Mouse (Mus musculus) bone marrow macrophage, adult 2 months (primary cell): ENCODE measurements around the gene Ube4b.

Experiments
- CTCF ChIP-seq: IDR thresholded peaks from 2 replicates; pipeline ENCODE4 v1.5.1; 2012; ENCODE audit warnings: low read depth, mild to moderate bottlenecking, low read length, moderate library complexity
- POLR2A ChIP-seq: IDR thresholded peaks from 2 replicates; pipeline ENCODE4 v1.6.1; 2012; ENCODE audit warnings: mild to moderate bottlenecking, low read depth, low read length, borderline replicate concordance

DNA sequence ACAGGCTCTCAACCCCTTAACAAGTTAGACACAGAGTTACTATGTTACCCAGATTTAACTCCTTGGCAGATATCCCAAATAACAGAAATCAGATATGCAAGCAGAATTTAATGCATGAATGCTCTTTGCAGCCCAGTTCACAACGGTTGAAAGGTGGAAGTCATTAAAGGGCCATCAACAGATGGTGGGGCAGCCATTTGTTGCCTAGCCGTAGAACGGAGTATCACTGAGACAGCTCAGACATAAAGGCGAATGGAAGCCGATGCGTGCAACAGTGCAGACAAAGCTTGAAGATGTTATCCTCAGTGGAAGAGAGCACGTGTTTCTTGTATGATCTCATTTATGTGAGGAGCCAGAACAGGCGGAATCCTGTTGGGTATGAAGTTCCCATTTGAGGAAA lies 14.0 kb upstream of the Ube4b start:
- TF ChIP-seq POLR2A (no peak), CTCF (no peak)
